Mouse (Mus musculus): ENCODE data around the gene Asns.

DNA sequence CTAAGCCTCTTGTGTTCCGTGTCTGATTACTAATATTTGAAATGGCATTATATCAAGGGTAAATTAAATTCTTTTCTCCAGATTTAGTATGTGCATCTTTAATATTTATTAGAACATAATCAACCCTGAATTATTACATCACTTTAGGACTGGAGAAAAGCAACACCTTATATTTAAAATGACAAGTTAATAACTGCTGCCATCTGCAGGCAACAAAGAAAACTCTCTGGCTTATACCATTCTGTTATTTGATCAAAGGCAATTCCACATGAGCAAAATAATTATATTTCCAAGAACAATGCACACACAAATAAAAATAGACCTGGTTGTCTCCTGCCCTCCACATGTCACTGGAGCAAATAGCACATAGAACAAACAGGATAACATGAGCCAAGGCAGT is 36.5 kb downstream of the Asns start:
- TF ChIP-seq POLR2A (IDR thresholded peaks at IDR 0.05; ENCODE audit: low read depth, low read length) = no peak
- TF ChIP-seq CTCF (IDR thresholded peaks at IDR 0.05; ENCODE audit: borderline replicate concordance, insufficient read depth, low read length) = no peak

All from embryonic fibroblast, embryonic 13.5 days (primary cell).